Mouse (Mus musculus) stomach, embryonic 15.5 days (tissue): Measurements from ENCODE around the gene Klk1. TPM values are rescaled to one million over a fixed set of nuclear protein-coding genes. Genes with fewer than 3 reads are reported as not detected.
A peak's percentile ranks its signal among the peaks of the same experiment; 100 is the strongest.
"Not testable (repeated sequence)": the region's sequence is repeated elsewhere in the genome, so short reads cannot be mapped to it uniquely, and the experiment has no call there.

Experiments used
- ATAC-seq: fragments of 200-750 bp; cut with Nextera tagmentation; 2 replicates; pipeline ENCODE4 v1.8.0; 2017; ENCODE audit warnings: low read depth, moderate number of reproducible peaks, moderate TSS enrichment; ENCODE audit not compliant: insufficient read depth, low FRiP score
- H3K27ac ChIP-seq: fragments of 300-500 bp; sonication (generic); 2 replicates; pipeline ENCODE4 v1.5.1; 2015; ENCODE audit warnings: mild to moderate bottlenecking, inconsistent platforms
- H3K27me3 ChIP-seq: fragments of 300-500 bp; sonication (generic); replicated peaks from 2 replicates; pipeline ENCODE4 v1.6.1; 2015; ENCODE audit warnings: inconsistent platforms
- H3K36me3 ChIP-seq: fragments of 300-500 bp; sonication (generic); 2 replicates; pipeline ENCODE4 v1.6.1; 2015; ENCODE audit warnings: inconsistent platforms
- H3K4me1 ChIP-seq: fragments of 300-500 bp; sonication (generic); 2 replicates; pipeline ENCODE4 v1.6.1; 2015; ENCODE audit warnings: inconsistent platforms
- H3K4me2 ChIP-seq: fragments of 300-500 bp; sonication (generic); 2 replicates; pipeline ENCODE4 v1.6.1; 2015; ENCODE audit warnings: mild to moderate bottlenecking, inconsistent platforms
- H3K4me3 ChIP-seq: fragments of 300-500 bp; sonication (generic); replicated peaks from 2 replicates; pipeline ENCODE4 v1.5.1; 2015; ENCODE audit warnings: inconsistent platforms
- H3K9ac ChIP-seq: fragments of 300-500 bp; sonication (generic); 2 replicates; pipeline ENCODE4 v1.6.1; 2015; ENCODE audit warnings: inconsistent platforms
- H3K9me3 ChIP-seq: fragments of 300-500 bp; sonication (generic); 2 replicates; pipeline ENCODE4 v1.6.1; 2016; ENCODE audit warnings: inconsistent platforms
- WGBS: fragments of 180-500 bp; shearing (Covaris S2); methylation state at CpG from one replicate; pipeline ENCODE4 v1.1.7; 2015; 5-methylcytosine and 5-hydroxymethylcytosine counted together
- polyA plus RNA-seq: library from polyadenylated mRNA; unstranded; fragments of >200 nt; fragmentation: Nextera tagmentation; extraction: Ambion mirVana; gene quantifications from 2 replicates; pipeline ENCODE4 v1.2.1, GENCODE M21; 2015

The Klk1 gene
- polyA plus RNA-seq, 1 experiment from 2014 or later: 19.4 TPM

GRCm38 (mm10) chr7:44239913-44240312, 14.8 kb downstream of the Klk1 start:
- no peaks in the 10 kb centered on the region for H3K27me3 ChIP-seq
- WGBS: 43% methylated on average over 2 of the region's 2 CpGs
- no peak overlapping the region for H3K27ac ChIP-seq
- H3K4me1 ChIP-seq: no peaks in the 10 kb centered on the region
- H3K36me3 ChIP-seq: no peaks in the 10 kb centered on the region
- no peaks in the 10 kb centered on the region for H3K9me3 ChIP-seq
- no peak overlapping the region for H3K4me2 ChIP-seq
- no peak for ATAC-seq
- H3K4me3 ChIP-seq: no peak overlapping the region
- no peak overlapping the region for H3K9ac ChIP-seq

GRCm38 (mm10) chr7:44240712-44241111, 15.6 kb downstream of the Klk1 start:
- no peaks in the 10 kb centered on the region for H3K9me3 ChIP-seq
- 45% methylated on average over 1 of the region's 1 CpGs for WGBS
- H3K4me2 ChIP-seq: no peak overlapping the region
- no peak overlapping the region for H3K4me3 ChIP-seq
- H3K9ac ChIP-seq: no peak overlapping the region
- H3K27ac ChIP-seq: no peak overlapping the region
- ATAC-seq: no peak
- no peaks in the 10 kb centered on the region for H3K27me3 ChIP-seq
- H3K4me1 ChIP-seq: no peaks in the 10 kb centered on the region; the same call in 1 of the 2 replicates
- no peaks in the 10 kb centered on the region for H3K36me3 ChIP-seq

- H3K9me3 ChIP-seq: no peaks in the 10 kb centered on the region
- H3K4me1 ChIP-seq: no peaks in the 10 kb centered on the region; the same call in 1 of the 2 replicates
- no peak overlapping the region for H3K4me2 ChIP-seq
- no peak overlapping the region for H3K27ac ChIP-seq
- H3K4me3 ChIP-seq: no peak overlapping the region
- WGBS: 62% methylated on average over 2 of the region's 2 CpGs
- no peak for ATAC-seq
- H3K9ac ChIP-seq: no peak overlapping the region
- H3K27me3 ChIP-seq: no peaks in the 10 kb centered on the region
- no peaks in the 10 kb centered on the region for H3K36me3 ChIP-seq
Measured at GRCm38 (mm10) chr7:44241163-44241562, 16.0 kb downstream of the Klk1 start.

GRCm38 (mm10) chr7:44244080-44244479, 18.9 kb downstream of the Klk1 start:
- no peaks in the 10 kb centered on the region for H3K9me3 ChIP-seq
- WGBS: 53% methylated on average over 1 of the region's 1 CpGs
- no peak overlapping the region for H3K4me2 ChIP-seq

GRCm38 (mm10) chr7:44246055-44246983, 21.2 kb downstream of the Klk1 start, which contains the start of the genes 1700028J19Rik and 2410002F23Rik:
TSS of gene 1700028J19Rik (minus strand) at chr7:44246695.
TSS of gene 2410002F23Rik (plus strand) at chr7:44246722.
- ATAC-seq: peak; percentile 84
- Histone ChIP-seq H3K36me3 (peaks cover 22% of the 10 kb centered on the region), H3K9me3 (no peaks in the 10 kb centered on the region), H3K27me3 (no peaks in the 10 kb centered on the region), H3K27ac (peak within 1 kb of the TSS; percentile 96), H3K9ac (peak within 1 kb of the TSS; percentile 90), H3K4me3 (peak within 1 kb of the TSS; percentile 79), H3K4me2 (peak within 1 kb of the TSS; percentile 65), H3K4me1 (peaks cover 13% of the 10 kb centered on the region)
- WGBS: under 1% methylated on average over 62 of the region's 62 CpGs

More at GRCm38 (mm10) chr7:44244080-44244479, 18.9 kb downstream of the Klk1 start:
- no peak overlapping the region for H3K27ac ChIP-seq
- H3K36me3 ChIP-seq: peaks cover 4% of the 10 kb centered on the region; the same call in 1 of the 2 replicates
- no peaks in the 10 kb centered on the region for H3K27me3 ChIP-seq
- no peak for ATAC-seq
- no peak overlapping the region for H3K9ac ChIP-seq
- peaks cover 13% of the 10 kb centered on the region for H3K4me1 ChIP-seq
- no peak overlapping the region for H3K4me3 ChIP-seq

GRCm38 (mm10) chr7:44246984-44247470, 21.9 kb downstream of the Klk1 start:
- Histone ChIP-seq H3K4me3 (peak overlapping the region; percentile 79), H3K27me3 (no peaks in the 10 kb centered on the region), H3K4me1 (peaks cover 13% of the 10 kb centered on the region), H3K9me3 (no peaks in the 10 kb centered on the region), H3K4me2 (peak overlapping the region; percentile 65), H3K36me3 (peaks cover 23% of the 10 kb centered on the region), H3K9ac (peak overlapping the region; percentile 90), H3K27ac (peak overlapping the region; percentile 96)
- no peak; the same call in 1 of the 2 replicates for ATAC-seq
- 0% methylated on average over 23 of the region's 23 CpGs for WGBS

- Histone ChIP-seq H3K27me3 (no peaks in the 10 kb centered on the region), H3K36me3 (peaks cover 32% of the 10 kb centered on the region), H3K9me3 (no peaks in the 10 kb centered on the region), H3K9ac (0 out of 2 replicates have a peak overlapping the region, but pooled peaks have one; percentile 1), H3K27ac (no peak overlapping the region), H3K4me2 (peak overlapping the region; percentile 65), H3K4me3 (peak overlapping the region; percentile 79), H3K4me1 (peaks cover 13% of the 10 kb centered on the region)
- WGBS: 80% methylated on average over 2 of the region's 2 CpGs
- ATAC-seq: no peak
Measured at GRCm38 (mm10) chr7:44247971-44248370, 22.8 kb downstream of the Klk1 start.

GRCm38 (mm10) chr7:44249248-44249647, 24.1 kb downstream of the Klk1 start:
- ATAC-seq: no peak
- no peak overlapping the region for H3K4me2 ChIP-seq
- H3K9ac ChIP-seq: no peak overlapping the region
- H3K4me3 ChIP-seq: no peak overlapping the region
- no peaks in the 10 kb centered on the region for H3K27me3 ChIP-seq
- no peaks in the 10 kb centered on the region for H3K9me3 ChIP-seq
- peaks cover 16% of the 10 kb centered on the region for H3K4me1 ChIP-seq
- no peak overlapping the region for H3K27ac ChIP-seq
- WGBS: 91% methylated on average over 4 of the region's 4 CpGs
- peaks cover 37% of the 10 kb centered on the region for H3K36me3 ChIP-seq

GRCm38 (mm10) chr7:44250732-44251275, 25.6 kb downstream of the Klk1 start:
- not testable (repeated sequence) for H3K27me3 ChIP-seq, H3K27ac ChIP-seq, H3K9ac ChIP-seq, H3K4me3 ChIP-seq, H3K4me2 ChIP-seq, H3K9me3 ChIP-seq, ATAC-seq
- H3K4me1 ChIP-seq: peaks cover 16% of the 10 kb centered on the region
- WGBS: 90% methylated on average over 17 of the region's 17 CpGs
- H3K36me3 ChIP-seq: peaks cover 37% of the 10 kb centered on the region

- no peak overlapping the region for H3K4me2 ChIP-seq
- H3K4me1 ChIP-seq: peaks cover 10% of the 10 kb centered on the region
- no peak overlapping the region for H3K27ac ChIP-seq
- no peaks in the 10 kb centered on the region for H3K27me3 ChIP-seq
- H3K9me3 ChIP-seq: no peaks in the 10 kb centered on the region
- no peak for ATAC-seq
- no peak overlapping the region for H3K9ac ChIP-seq
- no peak overlapping the region for H3K4me3 ChIP-seq
- 66% methylated on average over 15 of the region's 15 CpGs for WGBS
- H3K36me3 ChIP-seq: peaks cover 37% of the 10 kb centered on the region
Measured at GRCm38 (mm10) chr7:44253023-44253616, 28.0 kb downstream of the Klk1 start.

- H3K27me3 ChIP-seq: no peaks in the 10 kb centered on the region
- ATAC-seq: no peak
- H3K9ac ChIP-seq: no peak overlapping the region
- no peaks in the 10 kb centered on the region for H3K9me3 ChIP-seq
- no peak overlapping the region for H3K27ac ChIP-seq
- WGBS: 68% methylated on average over 6 of the region's 6 CpGs
- 0 out of 2 replicates have a peak, but pooled peaks cover 3% of the 10 kb centered on the region for H3K4me1 ChIP-seq
- H3K4me3 ChIP-seq: no peak overlapping the region
- H3K4me2 ChIP-seq: no peak overlapping the region
- H3K36me3 ChIP-seq: peaks cover 25% of the 10 kb centered on the region
Measured at GRCm38 (mm10) chr7:44254930-44255329, 29.8 kb downstream of the Klk1 start.
